Mouse (Mus musculus) lung, embryonic 15.5 days (tissue): Measurements from ENCODE around the gene Shank2. TPM values are rescaled to one million over a fixed set of nuclear protein-coding genes. Genes with fewer than 3 reads are reported as not detected.

Source experiments
- ATAC-seq: fragments of 200-750 bp; cut with Nextera tagmentation; 2 replicates; pipeline ENCODE4 v1.8.0; 2017; ENCODE audit warnings: moderate number of reproducible peaks, borderline replicate concordance; ENCODE audit not compliant: low FRiP score, low TSS enrichment; ENCODE audit errors: extremely low read depth
- H3K27ac ChIP-seq: fragments of 300-500 bp; sonication (generic); 2 replicates; pipeline ENCODE4 v1.5.1; 2015; ENCODE audit warnings: moderate library complexity, mild to moderate bottlenecking, inconsistent platforms
- H3K27me3 ChIP-seq: fragments of 300-500 bp; sonication (generic); 2 replicates; pipeline ENCODE4 v1.6.1; 2015; ENCODE audit warnings: inconsistent platforms
- H3K36me3 ChIP-seq: fragments of 300-500 bp; sonication (generic); 2 replicates; pipeline ENCODE4 v1.6.1; 2015; ENCODE audit warnings: inconsistent platforms
- H3K4me1 ChIP-seq: fragments of 300-500 bp; sonication (generic); 2 replicates; pipeline ENCODE4 v1.6.1; 2015; ENCODE audit warnings: inconsistent platforms
- H3K4me2 ChIP-seq: fragments of 300-500 bp; sonication (generic); 2 replicates; pipeline ENCODE4 v1.6.1; 2015; ENCODE audit warnings: inconsistent platforms, mild to moderate bottlenecking, moderate library complexity
- H3K4me3 ChIP-seq: fragments of 300-500 bp; sonication (generic); 2 replicates; pipeline ENCODE4 v1.5.1; 2015; ENCODE audit warnings: mild to moderate bottlenecking, inconsistent platforms
- H3K9ac ChIP-seq: fragments of 300-500 bp; sonication (generic); 2 replicates; pipeline ENCODE4 v1.6.1; 2015; ENCODE audit warnings: inconsistent platforms
- H3K9me3 ChIP-seq: fragments of 300-500 bp; sonication (generic); 2 replicates; pipeline ENCODE4 v1.6.1; 2016; ENCODE audit warnings: inconsistent platforms
- WGBS: fragments of 180-500 bp; shearing (Covaris S2); methylation state at CpG from one replicate; pipeline ENCODE4 v1.1.7; 2015; 5-methylcytosine and 5-hydroxymethylcytosine counted together
- polyA plus RNA-seq: library from polyadenylated mRNA; unstranded; fragments of >200 nt; fragmentation: Nextera tagmentation; extraction: Ambion mirVana; gene quantifications from 2 replicates; pipeline ENCODE4 v1.2.1, GENCODE M21; 2015

Shank2 gene
- polyA plus RNA-seq, 1 experiment from 2014 or later = 1.8 TPM

DNA sequence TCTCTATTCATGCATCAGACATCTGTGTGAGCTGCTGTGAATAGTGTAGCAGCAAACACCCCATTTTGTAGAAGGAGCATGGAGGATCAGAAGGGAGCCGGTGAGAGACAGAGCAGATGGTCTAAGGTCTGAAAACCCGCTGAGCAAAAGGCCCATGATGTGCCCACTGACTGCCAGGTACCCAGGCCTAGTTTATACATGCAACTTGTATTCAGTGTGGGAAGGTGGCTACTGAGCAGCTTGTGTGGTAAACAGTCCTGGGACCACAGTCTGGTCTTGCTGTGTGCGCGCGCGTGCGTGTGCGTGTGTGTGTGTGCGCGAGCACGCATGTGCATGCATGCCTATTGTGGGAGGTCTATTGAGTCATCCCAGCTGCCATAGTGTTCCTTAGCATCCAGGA lies 35.8 kb downstream of the Shank2 start:
- Histone ChIP-seq H3K27ac (peak overlapping the region; percentile 44; the same call in 1 of the 2 replicates), H3K4me1 (peaks cover 16% of the 10 kb centered on the region), H3K36me3 (no peaks in the 10 kb centered on the region), H3K9ac (no peak overlapping the region), H3K4me3 (no peak overlapping the region), H3K4me2 (no peak overlapping the region), H3K9me3 (no peaks in the 10 kb centered on the region), H3K27me3 (no peaks in the 10 kb centered on the region)
- WGBS = 92% methylated on average over 11 of the region's 11 CpGs
- ATAC-seq = no peak

DNA sequence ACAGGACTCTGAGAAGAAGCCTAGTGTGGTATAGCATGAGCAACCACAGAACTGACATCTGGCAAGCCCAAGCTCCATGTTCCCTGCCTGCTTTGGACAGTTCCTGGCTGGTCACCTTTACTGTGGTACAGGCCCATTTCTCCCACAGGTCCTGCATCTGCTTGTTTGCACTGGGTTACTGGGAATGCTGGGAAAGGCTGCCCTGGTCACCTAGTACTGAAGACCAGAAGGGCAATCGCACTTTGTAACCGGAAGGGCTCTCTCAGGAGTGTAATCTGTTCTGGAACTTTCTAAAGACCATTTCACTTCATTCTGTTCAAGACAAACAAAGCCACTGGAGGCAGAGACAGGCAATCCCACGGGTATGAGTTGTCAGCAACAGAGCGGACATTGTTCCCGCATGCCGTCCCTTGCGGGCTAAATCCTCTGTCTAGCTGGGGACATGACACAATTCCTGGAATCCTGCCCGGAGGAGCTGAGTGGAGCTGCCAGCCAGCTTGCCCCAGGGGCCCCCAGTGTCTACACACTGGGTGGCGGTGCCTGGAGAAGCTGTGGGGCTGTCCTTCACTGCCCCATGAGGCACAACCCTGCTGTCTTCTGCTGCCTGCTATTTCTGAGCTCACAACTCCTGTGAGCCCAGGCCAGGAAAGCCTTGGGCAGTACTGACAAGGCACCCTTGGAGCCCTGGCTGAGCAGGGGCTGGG lies 36.4 kb downstream of the Shank2 start:
- peak overlapping the region; percentile 44 for H3K27ac ChIP-seq
- no peak overlapping the region for H3K4me2 ChIP-seq
- H3K4me1 ChIP-seq = peaks cover 16% of the 10 kb centered on the region
- no peak overlapping the region for H3K4me3 ChIP-seq
- no peaks in the 10 kb centered on the region for H3K36me3 ChIP-seq
- H3K9ac ChIP-seq = no peak overlapping the region
- H3K9me3 ChIP-seq = no peaks in the 10 kb centered on the region
- no peaks in the 10 kb centered on the region for H3K27me3 ChIP-seq
- peak; percentile 47 for ATAC-seq
- WGBS = 28% methylated on average over 9 of the region's 9 CpGs

DNA sequence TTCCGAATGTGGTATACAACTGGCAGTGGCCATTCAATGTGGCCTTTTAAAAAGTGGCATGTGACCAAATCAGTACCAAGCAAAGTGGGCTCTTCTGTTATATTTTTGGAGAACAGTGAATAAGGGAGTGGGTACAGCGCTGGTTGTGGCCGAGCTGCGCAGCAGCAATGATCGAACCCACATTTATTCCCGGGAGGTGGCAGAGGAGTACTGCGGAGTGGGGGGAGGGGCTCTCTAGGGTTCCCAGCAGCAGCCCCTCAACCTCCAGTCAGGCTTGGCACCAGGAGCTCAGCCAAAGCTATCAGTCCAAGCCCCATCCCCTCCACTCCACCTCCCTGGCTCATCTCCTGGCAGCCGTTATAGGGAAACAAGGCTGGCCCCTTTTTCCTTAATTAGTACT lies 37.0 kb downstream of the Shank2 start:
- 62% methylated on average over 8 of the region's 8 CpGs for WGBS
- Histone ChIP-seq H3K4me2 (no peak overlapping the region), H3K9me3 (no peaks in the 10 kb centered on the region), H3K27ac (peak overlapping the region; percentile 44; the same call in 1 of the 2 replicates), H3K4me1 (peaks cover 16% of the 10 kb centered on the region), H3K27me3 (no peaks in the 10 kb centered on the region), H3K4me3 (no peak overlapping the region), H3K36me3 (no peaks in the 10 kb centered on the region), H3K9ac (no peak overlapping the region)
- no peak for ATAC-seq

DNA sequence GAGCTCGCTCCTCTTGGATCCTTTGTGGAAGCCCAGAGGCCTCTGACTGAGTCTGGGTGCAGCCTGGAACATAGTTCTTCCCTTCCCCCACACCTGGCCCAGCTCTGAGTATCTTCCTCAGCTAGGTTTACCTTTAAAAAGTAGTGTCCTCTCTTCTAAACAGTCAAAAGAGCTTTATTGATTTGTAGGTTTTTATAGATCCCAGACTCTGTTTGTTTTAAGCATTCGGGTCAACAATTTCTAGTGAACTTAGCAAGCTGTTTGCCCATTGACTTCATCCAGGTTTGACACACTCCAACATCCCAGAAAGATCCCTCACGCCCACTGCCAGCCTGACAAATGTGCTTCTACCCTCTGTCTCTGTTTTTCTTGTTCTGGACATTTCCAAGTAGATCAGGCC lies 38.6 kb downstream of the Shank2 start:
- H3K4me1 ChIP-seq = peaks cover 24% of the 10 kb centered on the region
- no peaks in the 10 kb centered on the region for H3K36me3 ChIP-seq
- no peaks in the 10 kb centered on the region for H3K9me3 ChIP-seq
- no peak overlapping the region for H3K9ac ChIP-seq
- H3K4me3 ChIP-seq = no peak overlapping the region
- H3K27ac ChIP-seq = no peak overlapping the region
- 57% methylated on average over 3 of the region's 3 CpGs for WGBS
- no peak for ATAC-seq
- H3K4me2 ChIP-seq = no peak overlapping the region
- H3K27me3 ChIP-seq = no peaks in the 10 kb centered on the region

DNA sequence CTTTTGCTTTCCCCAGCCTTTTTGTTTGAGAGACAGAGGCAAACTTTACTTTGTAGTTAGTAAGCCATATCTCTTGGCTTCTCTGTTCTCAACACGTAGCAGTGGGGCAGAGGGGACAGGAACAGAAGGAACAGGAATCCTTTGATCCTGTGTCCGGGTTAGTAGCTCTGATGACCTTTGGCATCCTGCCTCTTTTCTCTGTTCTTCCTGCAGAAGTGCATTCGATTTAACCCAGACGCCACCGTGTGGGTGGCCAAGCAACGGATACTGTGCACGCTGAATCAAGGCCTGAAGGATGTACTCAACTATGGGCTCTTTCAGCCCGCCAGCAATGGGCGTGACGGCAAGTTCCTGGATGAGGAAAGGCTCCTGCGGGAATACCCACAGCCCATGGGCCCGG lies 50.3 kb downstream of the Shank2 start:
- peaks cover 13% of the 10 kb centered on the region; the same call in 1 of the 2 replicates for H3K4me1 ChIP-seq

DNA sequence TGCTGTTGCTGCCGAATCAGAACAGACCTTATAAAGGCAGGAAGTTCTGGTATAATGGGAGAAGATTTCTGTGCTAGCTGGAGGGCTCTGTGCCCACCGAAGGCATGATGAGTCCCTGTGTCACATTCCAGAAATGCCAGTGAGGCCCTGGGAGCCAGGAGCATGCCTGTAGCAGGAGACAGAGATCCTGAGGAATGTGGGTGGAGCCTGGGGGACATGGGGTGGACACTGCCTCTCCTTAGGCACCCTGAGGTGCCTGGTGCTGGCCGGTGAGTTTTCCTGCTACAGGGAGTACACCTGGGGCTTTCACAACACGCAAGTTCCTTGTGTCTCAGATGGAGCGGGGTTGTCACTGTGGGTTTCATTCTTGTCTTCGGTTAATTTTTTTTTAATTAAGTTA lies 53.5 kb downstream of the Shank2 start:
- Histone ChIP-seq H3K9me3 (no peaks in the 10 kb centered on the region), H3K36me3 (no peaks in the 10 kb centered on the region), H3K4me1 (peaks cover 13% of the 10 kb centered on the region; the same call in 1 of the 2 replicates), H3K27me3 (no peaks in the 10 kb centered on the region), H3K27ac (no peak overlapping the region), H3K4me3 (no peak overlapping the region), H3K9ac (no peak overlapping the region), H3K4me2 (no peak overlapping the region)
- WGBS = 47% methylated on average over 6 of the region's 6 CpGs
- ATAC-seq = peak; percentile 48; the same call in 1 of the 2 replicates

More for the DNA sequence above, 50.3 kb downstream of the Shank2 start:
- H3K4me2 ChIP-seq = no peak overlapping the region
- H3K27ac ChIP-seq = no peak overlapping the region
- H3K4me3 ChIP-seq = no peak overlapping the region
- H3K36me3 ChIP-seq = no peaks in the 10 kb centered on the region
- no peaks in the 10 kb centered on the region for H3K27me3 ChIP-seq
- no peak overlapping the region for H3K9ac ChIP-seq
- H3K9me3 ChIP-seq = no peaks in the 10 kb centered on the region
- 9% methylated on average over 12 of the region's 12 CpGs for WGBS
- ATAC-seq = no peak

DNA sequence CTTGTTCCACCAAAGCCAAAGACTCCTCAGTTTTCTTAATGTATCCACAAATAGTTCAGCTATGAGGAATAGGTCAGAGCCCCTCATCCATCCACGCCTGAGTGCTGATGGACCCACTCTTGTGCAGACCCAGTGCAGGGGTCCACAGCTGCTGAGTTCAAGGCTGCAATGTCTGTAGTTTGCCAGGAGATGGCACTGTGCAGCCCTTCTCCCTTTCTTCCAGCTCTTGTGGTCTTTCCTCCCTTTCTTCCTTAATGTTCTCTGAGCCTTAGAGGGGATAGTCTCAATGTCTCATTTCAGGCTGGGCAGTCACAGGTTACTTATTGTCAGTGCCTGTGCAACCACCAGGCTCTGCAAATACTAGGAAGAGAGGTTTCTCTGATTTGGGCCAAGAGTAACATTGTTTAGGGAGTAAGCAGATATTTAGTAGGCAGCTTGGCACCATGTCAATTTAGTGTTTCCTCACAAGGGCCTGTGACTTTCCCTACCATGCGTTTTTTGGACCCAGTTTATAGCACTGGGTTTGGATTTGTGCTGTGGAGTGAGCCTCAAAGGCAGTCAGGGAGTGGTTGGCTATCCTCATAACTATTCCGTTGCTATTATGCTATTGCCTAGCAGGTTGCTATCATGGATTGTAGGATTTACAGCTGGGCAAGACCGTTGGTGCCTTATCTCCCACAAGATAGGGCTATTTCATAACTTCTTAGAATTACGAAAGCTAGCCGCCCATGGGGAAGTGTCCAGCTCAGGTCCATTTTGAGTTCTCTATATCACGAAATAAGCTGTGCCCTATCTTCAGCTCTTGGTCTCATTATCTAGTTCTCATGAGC lies 54.2 kb downstream of the Shank2 start:
- peaks cover 13% of the 10 kb centered on the region; the same call in 1 of the 2 replicates for H3K4me1 ChIP-seq
- no peak overlapping the region for H3K27ac ChIP-seq
- no peaks in the 10 kb centered on the region for H3K27me3 ChIP-seq
- ATAC-seq = no peak
- WGBS = 67% methylated on average over 7 of the region's 7 CpGs
- no peaks in the 10 kb centered on the region for H3K36me3 ChIP-seq
- H3K9me3 ChIP-seq = no peaks in the 10 kb centered on the region
- no peak overlapping the region for H3K4me2 ChIP-seq
- no peak overlapping the region for H3K9ac ChIP-seq
- H3K4me3 ChIP-seq = no peak overlapping the region

DNA sequence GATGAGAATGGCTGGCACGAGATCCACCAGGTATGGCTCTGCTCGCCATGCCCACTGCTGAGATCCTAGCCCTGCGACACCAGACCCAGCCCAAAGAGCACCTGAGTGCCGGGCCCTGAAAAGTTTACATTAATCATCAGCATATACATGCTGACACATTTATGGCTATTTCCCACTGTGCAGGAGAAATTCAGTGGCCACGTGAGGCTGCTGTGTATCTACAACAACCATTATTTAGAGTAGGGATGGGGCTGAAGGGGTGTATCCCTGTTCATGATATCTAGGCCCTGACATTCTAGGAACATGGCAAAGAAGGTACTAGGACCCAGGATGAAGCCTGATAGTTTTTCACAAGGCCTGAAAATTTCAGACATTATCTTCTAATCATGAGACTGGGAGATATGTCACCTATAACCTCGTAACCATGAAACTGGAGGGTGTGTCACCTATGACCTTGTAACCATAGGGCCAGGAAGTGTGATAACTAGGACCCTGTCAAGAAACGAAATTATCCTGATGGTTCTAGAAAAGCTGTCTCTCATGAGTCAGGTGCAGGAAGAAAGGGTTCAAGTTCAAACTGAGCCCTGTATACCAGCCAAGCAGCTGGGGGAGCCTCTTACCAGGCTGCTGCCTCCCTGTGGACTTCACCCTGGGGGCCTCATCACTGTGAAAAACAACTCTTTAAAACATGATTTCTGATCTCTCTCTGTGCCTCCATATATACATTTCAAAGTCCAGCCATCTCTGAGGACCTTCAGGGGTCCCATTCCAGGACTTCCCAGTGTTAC lies 68.6 kb downstream of the Shank2 start:
- WGBS = 64% methylated on average over 7 of the region's 7 CpGs
- Histone ChIP-seq H3K4me2 (no peak overlapping the region), H3K27me3 (no peaks in the 10 kb centered on the region), H3K27ac (no peak overlapping the region), H3K9ac (no peak overlapping the region), H3K36me3 (no peaks in the 10 kb centered on the region), H3K4me3 (no peak overlapping the region), H3K4me1 (no peaks in the 10 kb centered on the region), H3K9me3 (no peaks in the 10 kb centered on the region)
- ATAC-seq = no peak

DNA sequence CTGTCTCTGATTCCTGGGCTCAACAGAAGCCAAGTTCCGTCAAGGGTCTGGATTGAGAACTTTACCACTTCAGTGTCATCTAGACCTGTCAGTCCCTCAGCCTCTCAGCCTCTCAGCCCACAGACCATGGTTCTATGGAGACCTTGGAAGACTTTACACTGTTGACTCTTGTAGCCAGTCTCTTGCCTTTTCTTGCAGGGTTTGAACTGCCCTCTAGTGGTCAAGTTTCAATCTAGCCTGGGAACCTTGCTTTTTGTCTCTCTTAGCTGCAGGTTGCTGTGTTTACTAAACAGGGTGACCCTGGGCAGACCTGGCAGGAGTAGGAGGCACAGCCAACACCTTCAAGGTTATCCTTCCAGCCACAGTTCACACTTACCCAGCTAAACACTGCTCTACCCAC lies 70.5 kb downstream of the Shank2 start:
- Histone ChIP-seq H3K4me2 (no peak overlapping the region), H3K9ac (no peak overlapping the region), H3K4me1 (no peaks in the 10 kb centered on the region), H3K27me3 (no peaks in the 10 kb centered on the region), H3K27ac (no peak overlapping the region), H3K4me3 (no peak overlapping the region), H3K36me3 (no peaks in the 10 kb centered on the region), H3K9me3 (no peaks in the 10 kb centered on the region)
- 36% methylated on average over 1 of the region's 1 CpGs for WGBS
- ATAC-seq = no peak

DNA sequence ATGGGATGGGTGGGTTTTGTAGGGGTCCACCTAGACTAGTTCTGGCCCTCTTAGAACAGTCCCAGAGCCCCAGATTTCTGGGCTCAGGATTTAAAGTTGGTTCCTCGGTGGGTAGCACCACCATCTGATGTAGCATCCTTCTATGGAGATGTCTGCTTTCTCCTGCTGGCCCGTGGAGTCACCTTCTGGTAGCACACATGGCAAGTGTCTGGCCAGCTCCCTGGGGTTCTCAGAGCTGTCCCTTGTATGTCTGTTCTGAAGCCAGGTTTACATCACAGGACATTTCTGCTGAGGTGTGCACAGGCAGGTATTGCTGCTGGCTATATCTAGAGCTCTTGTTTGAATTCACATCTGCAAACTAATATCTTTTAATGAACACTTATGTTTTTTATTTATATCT lies 71.1 kb downstream of the Shank2 start:
- Histone ChIP-seq H3K27me3 (no peaks in the 10 kb centered on the region), H3K9me3 (no peaks in the 10 kb centered on the region), H3K4me1 (no peaks in the 10 kb centered on the region), H3K36me3 (no peaks in the 10 kb centered on the region), H3K4me3 (no peak overlapping the region), H3K4me2 (no peak overlapping the region), H3K27ac (no peak overlapping the region), H3K9ac (no peak overlapping the region)
- no peak for ATAC-seq
- 86% methylated on average over 2 of the region's 2 CpGs for WGBS

DNA sequence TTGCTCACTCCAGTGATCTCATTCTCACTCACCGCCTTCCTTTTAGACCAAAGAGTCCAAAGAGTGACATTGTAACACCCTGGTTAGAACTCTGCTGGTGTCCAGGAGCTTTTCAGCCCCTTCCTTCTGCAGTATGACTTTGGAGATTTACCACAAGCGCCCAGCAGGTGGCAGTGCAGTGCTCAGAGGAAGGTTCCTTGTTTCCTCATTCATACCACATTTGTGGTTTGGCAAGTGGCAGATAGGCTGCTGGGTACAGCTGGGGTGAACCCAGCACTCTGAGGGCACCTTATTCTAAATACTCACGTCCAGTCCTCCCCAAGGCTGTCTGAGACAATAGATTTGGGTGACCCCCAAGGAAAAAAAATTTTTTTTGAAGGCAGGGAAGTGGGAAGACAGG lies 73.0 kb downstream of the Shank2 start:
- no peak for ATAC-seq
- no peaks in the 10 kb centered on the region for H3K4me1 ChIP-seq
- H3K9me3 ChIP-seq = no peaks in the 10 kb centered on the region
- no peak overlapping the region for H3K4me2 ChIP-seq
- no peaks in the 10 kb centered on the region for H3K36me3 ChIP-seq
- 16% methylated on average over 3 of the region's 3 CpGs for WGBS
- H3K27ac ChIP-seq = no peak overlapping the region
- H3K27me3 ChIP-seq = no peaks in the 10 kb centered on the region
- H3K4me3 ChIP-seq = no peak overlapping the region
- H3K9ac ChIP-seq = no peak overlapping the region

DNA sequence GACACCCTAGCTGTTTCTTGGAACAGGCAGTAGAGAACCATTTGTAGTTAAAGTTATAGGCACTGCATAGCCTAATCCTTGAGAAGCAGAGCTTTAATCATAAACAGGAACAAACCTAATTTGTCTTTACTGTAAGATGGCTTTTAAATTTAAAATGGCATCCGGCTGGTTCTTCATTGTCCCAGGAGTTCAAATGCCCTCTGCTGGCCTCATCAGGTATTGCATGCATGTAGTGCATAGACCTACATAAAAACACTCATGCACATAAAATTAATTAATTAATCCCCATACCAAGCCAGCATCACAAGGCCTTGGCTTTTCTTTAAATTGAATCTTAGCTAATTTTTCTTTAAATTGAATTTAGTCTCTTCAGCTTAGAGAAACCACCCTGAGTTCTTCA lies 76.9 kb downstream of the Shank2 start:
- H3K9me3 ChIP-seq = no peaks in the 10 kb centered on the region
- no peak overlapping the region for H3K4me3 ChIP-seq
- H3K4me2 ChIP-seq = no peak overlapping the region
- ATAC-seq = no peak
- no peaks in the 10 kb centered on the region for H3K4me1 ChIP-seq
- WGBS = 72% methylated on average over 1 of the region's 1 CpGs
- no peaks in the 10 kb centered on the region for H3K27me3 ChIP-seq
- no peaks in the 10 kb centered on the region for H3K36me3 ChIP-seq
- no peak overlapping the region for H3K27ac ChIP-seq
- no peak overlapping the region for H3K9ac ChIP-seq
